Mouse (Mus musculus) megakaryocyte, embryonic 14.5 days (primary cell): Measurements from ENCODE around the gene Adcy9.

Source experiments
- FLI1 ChIP-seq: IDR thresholded peaks from 2 replicates; pipeline ENCODE4 v1.6.1; 2012; ENCODE audit warnings: low read length, inconsistent platforms, mixed read lengths
- GATA1 ChIP-seq: IDR thresholded peaks from 3 replicates; pipeline ENCODE4 v1.6.1; 2012; ENCODE audit warnings: mixed read lengths, low read length, inconsistent platforms, borderline replicate concordance

- TF ChIP-seq GATA1 (no peak), FLI1 (no peak)
Measured at GRCm38 (mm10) chr16:4395687-4396341, 24.5 kb downstream of the Adcy9 start.
